Mouse (Mus musculus): ENCODE results near the gene Hist1h4m.
"Not testable (repeated sequence)": the region's sequence is repeated elsewhere in the genome, so short reads cannot be mapped to it uniquely, and the experiment has no call there.

Gene Hist1h4m

DNA sequence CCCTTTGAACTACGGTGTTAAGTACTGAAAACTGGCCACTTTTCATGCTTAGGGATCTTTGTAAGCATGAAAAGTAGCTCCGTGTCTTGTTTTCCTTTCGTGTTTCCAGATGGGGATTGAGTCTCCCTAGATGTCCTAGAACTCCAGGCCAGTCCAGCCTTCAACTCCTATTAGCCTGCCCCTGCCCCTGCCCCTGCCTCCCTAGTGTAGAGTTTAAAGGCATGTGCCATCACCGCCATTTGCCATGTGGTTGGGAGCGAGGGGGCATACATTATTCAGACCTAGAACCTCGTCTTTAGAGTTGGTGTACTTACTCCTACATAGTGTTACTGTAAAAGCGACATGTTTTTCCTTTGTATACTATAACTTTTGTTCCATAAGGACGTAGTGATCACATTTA is 472 bp upstream of the Hist1h4m start:
- DNase-seq (ENCODE audit: low read depth, low spot score), result not testable (repeated sequence)

- not testable (repeated sequence) for DNase-seq (ENCODE audit: low read depth, low spot score)
Measured at GRCm38 (mm10) chr13:21812092-21812491, 546 bp downstream of the Hist1h4m start.

DNA sequence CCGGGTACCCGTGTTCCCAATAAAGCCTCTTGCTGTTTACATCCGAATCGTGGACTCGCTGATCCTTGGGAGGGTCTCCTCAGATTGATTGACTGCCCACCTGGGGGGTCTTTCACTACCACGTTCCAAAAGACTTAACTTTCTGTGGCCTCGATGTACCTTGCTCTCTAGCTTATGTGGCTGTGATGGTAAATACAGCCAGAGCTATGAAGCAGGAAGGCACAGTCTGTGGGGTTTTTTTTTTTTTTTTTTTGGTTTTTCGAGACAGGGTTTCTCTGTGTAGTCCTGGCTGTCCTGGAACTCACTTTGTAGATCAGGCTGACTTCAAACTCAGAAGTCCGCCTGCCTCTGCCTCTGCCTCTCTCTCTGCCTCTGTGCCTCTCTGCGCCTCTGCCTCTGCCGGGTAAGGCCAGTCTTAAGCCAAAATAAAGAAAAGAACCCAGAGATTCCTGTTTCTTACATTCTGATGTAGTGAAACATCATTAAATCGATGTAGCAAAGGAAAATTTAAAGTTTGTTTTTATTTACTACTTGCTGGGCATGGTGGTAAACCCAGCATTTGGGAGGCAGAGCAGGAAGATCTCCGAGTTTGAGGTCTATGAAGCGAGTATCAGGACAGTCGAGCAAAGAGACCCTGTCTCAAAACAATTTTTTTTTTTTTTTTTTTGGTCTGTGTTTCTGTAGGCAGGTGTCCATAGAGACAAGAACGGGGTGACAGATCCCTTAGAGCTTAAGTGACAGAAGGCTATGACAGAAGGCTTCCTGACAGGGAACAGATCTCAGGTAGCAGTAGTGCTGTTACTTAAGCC is 8.7 kb downstream of the Hist1h4m start:
- not testable (repeated sequence) for DNase-seq (ENCODE audit: low read depth, low spot score)

DNA sequence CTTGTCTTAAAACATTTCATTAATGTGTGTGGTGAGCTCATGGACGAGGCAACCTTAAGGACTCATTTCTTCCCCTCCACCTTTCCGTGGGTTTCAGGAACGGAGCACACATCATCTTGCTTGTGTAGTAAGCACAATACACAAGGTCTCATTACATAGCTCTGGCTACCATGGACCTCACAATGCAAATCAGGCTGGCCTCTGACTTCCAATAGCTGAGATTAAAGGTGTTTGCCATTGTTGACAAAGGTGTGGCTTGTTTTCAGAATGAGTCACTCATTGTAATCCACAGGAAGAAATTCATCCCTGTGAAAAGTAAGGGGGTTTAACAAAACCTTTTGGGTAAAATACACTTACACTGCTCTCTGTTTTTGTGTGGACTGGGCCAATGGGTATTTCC is 17.0 kb downstream of the Hist1h4m start:
- DNase-seq (ENCODE audit: low read depth, low spot score), result no peak

GRCm38 (mm10) chr13:21830344-21830743 is 18.8 kb downstream of the Hist1h4m start:
- DNase-seq (ENCODE audit: low read depth, low spot score), result no peak

DNA sequence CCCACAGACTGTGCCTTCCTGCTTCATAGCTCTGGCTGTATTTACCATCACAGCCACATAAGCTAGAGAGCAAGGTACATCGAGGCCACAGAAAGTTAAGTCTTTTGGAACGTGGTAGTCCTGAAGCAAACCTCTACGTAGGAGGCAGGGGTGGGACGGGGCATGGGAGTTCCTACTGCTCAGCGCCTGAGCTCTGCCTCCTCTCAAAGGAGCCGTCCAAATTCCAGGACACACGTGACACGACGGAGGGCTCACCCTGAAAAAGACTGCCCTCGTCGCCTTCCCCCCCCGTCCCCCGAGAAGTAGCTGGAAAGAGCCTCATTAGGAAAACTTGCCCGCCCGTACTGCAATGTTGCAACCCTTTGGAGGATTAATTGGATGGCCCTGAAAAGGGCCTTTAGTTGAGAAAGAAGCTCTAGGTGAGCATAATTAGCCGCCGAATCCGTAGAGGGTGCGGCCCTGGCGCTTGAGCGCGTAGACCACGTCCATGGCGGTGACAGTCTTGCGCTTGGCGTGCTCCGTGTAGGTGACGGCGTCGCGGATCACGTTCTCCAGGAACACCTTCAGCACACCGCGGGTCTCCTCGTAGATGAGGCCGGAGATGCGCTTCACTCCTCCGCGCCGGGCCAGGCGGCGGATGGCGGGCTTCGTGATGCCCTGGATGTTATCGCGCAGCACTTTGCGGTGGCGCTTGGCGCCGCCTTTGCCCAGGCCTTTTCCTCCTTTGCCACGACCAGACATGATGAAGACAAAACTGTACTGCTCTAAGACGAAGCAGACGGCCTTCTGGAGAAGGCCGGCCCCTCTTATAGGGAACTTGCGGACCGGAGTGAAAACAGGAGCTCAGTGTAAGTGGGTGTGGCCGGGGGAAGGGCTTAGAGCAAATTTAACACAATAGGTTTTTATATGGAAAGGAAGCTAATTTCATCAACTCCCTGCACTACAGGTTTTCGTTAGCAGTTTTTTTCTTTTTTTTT is 20.2 kb downstream of the Hist1h4m start, which contains the start of gene Hist1h4n:
Gene Hist1h4n (minus strand): TSS at position 779 of the 977 bp plus-strand sequence.
- not testable (repeated sequence) for DNase-seq (ENCODE audit: low read depth, low spot score)

- not testable (repeated sequence) for DNase-seq (ENCODE audit: low read depth, low spot score)
Measured at GRCm38 (mm10) chr13:21833461-21833860, 21.9 kb downstream of the Hist1h4m start, which contains the start of the genes Hist1h2ap and Hist1h2br. TSS of gene Hist1h2ap (minus strand) at chr13:21833507. TSS of gene Hist1h2br (plus strand) at chr13:21833743.

DNA sequence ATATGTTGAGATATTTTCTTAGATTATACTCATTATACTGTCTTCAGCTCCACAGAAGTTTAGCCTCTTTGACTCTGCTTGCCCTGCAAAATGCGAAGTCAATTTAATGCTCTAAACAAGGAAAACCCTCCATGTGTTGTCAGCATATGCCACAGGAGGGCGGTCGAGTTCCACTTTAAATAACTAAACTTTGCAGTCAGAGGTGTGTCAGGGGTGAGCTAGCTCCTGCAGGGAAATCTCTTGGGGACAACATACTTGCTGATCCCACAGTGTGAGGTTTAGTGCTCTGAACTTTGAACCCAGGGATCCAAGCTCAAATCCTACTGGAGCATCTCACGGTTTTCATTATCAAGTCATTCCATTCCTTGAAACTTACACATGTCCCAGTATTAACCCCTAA is 29.0 kb downstream of the Hist1h4m start:
- not testable (repeated sequence) for DNase-seq (ENCODE audit: low read depth, low spot score)

GRCm38 (mm10) chr13:21846356-21846755 is 34.8 kb downstream of the Hist1h4m start:
- DNase-seq (ENCODE audit: low read depth, low spot score), result not testable (repeated sequence)

DNA sequence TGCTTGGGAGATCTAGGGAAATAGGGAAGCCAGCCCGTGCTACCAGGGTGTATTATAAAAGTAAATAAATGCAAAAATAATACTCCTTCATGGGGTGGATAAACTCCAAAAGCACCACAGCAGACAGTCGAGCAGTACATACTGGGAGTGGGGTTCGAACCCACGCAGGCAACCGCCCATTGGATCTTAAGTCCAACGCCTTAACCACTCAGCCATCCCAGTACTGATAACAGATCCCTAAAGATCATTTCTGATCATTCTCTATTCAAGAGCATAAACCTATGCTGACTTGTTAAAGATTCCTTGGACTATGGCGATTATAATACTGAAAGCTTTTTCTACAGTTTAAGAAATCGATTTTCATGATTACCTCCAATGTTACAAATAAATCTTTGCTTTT is 36.3 kb downstream of the Hist1h4m start:
- no peak for DNase-seq (ENCODE audit: low read depth, low spot score)

DNA sequence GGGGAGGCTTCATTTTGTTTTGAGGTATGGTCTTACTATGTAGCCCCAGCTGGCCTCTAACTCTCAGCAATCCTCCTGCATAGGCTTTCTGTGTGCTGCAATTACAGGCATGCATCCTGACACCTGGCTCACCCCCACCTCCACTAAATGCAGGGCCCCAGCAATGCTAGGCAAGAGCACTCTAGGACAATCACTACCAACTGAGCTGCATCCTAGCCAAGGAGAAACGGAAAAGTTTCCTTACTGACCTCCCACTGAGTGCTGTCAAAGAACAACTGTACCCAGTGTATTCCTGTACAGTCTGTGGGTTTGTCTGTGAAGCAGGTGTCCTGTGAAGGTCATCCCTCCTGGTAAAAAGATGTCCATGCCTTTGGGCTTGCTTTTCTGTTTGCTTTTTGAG is 39.1 kb downstream of the Hist1h4m start:
- DNase-seq (ENCODE audit: low read depth, low spot score), result not testable (repeated sequence)

- DNase-seq (ENCODE audit: low read depth, low spot score), result no peak
Measured at GRCm38 (mm10) chr13:21852215-21852945, 40.8 kb downstream of the Hist1h4m start.

DNA sequence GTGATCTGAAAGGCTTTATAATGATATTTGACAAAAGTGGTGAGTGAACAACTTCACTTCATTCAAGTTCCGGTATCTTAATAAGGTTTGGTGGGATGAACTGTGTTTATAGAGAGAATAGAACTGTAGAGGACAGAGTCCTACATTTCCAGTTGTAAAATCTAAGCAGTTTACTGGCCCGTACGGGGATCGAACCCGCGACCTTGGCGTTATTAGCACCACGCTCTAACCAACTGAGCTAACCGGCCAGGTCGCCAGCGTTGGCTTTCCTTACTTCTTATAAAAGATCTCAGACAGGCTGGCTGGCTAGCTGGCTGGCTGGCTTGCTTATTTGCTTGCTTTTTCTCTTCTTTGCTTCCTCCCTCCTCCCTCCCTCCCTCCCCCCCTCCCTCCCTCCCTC is 43.6 kb downstream of the Hist1h4m start:
- DNase-seq (ENCODE audit: low read depth, low spot score), result peak; percentile 2

DNA sequence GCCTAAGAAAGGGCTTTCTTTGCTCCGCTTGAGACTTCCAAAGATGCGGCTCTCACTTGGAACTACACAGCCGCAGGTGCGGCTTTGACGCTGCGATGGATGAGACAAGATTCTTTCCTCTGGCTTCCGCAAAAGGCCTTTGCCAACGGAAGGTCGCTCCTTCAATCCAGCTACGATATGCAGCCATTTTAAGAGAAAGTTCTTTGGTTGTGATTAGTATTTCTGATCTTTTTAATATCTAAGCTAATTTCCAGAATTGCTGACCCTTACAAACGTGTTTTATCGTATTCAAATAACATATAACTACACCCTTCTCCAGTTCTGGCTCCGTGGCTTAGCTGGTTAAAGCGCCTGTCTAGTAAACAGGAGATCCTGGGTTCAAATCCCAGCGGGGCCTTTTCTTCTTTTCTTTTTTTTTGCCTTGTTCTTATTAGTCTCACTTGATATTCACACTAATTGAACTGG is 44.2 kb downstream of the Hist1h4m start:
- DNase-seq (ENCODE audit: low read depth, low spot score), result peak; percentile 3

- no peak for DNase-seq (ENCODE audit: low read depth, low spot score)
Measured at GRCm38 (mm10) chr13:21861608-21862007, 50.1 kb downstream of the Hist1h4m start.
